Mouse (Mus musculus) kidney, adult 2 months (tissue): ENCODE data around the gene Idh2.

Source experiments
- CTCF ChIP-seq: fragments of 200-500 bp; conservative IDR thresholded peaks from 2 replicates; pipeline ENCODE4 v1.5.1; 2011; ENCODE audit warnings: low read depth, mild to moderate bottlenecking, control low read depth, low read length, moderate library complexity, mixed read lengths; ENCODE audit not compliant: insufficient read depth, insufficient read length
- POLR2A ChIP-seq: fragments of 200-500 bp; IDR thresholded peaks from one replicate; pipeline ENCODE4 v1.6.1; 2011; ENCODE audit warnings: low read depth, low read length, control low read depth

GRCm38 (mm10) chr7:80138375-80138774 lies 23.2 kb upstream of the Idh2 start:
- TF ChIP-seq CTCF (no peak), POLR2A (no peak)
